ENCODE assay signal across 18 mouse cellular contexts in the genomic region with DNA sequence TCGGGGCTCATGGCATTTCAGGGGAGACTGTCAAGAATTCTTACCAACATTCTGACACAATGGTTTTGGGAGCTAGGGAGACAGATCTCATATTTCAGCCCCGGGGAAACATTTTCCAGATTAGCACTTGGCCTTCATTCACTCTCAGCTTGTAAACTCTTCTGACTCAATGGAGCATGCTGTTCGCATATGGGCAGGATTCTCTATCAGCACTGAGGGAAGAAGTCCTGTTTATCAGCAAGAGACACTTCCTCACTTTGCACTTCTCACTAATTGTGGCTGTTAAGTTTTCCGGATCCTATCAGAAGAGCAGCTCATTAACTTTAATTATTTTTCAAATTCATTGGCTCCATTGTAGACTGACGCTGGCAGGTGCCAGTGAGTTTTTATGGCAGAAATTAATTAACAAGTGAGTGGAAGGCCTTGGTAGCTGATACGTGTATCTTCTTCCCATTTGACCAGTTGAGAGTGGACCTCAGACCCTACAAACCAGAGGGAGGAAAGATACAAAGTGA.
"Had no signal": no experiment of that assay in that cellular context is flagged by ENCODE, and none has a peak within 500 bp of the region (broad histone marks: within the 10 kb centered on the region; RNA-seq: fewer than 3 reads in every experiment).

No protein-coding gene starts in this region.

- H3K36me3 ChIP-seq: liver, embryonic 13.5 days; stomach, embryonic 15.5 days had no signal

- H3K4me3 ChIP-seq: layer of hippocampus, adult 2 months; liver, embryonic 13.5 days; stomach, embryonic 15.5 days had no signal

- H3K9ac ChIP-seq: liver, embryonic 13.5 days; stomach, embryonic 15.5 days had no signal

- H3K27ac ChIP-seq: kidney, postnatal 0 days; layer of hippocampus, adult 2 months; liver, embryonic 13.5 days; stomach, embryonic 15.5 days had no signal

- H3K4me2 ChIP-seq: liver, embryonic 13.5 days; midbrain, embryonic 11.5 days; stomach, embryonic 15.5 days had no signal

- H3K4me1 ChIP-seq: liver, embryonic 13.5 days; stomach, embryonic 15.5 days had no signal

- ATAC-seq: intestine, postnatal 0 days had no signal

- H3K27me3 ChIP-seq: liver, embryonic 13.5 days; stomach, embryonic 15.5 days had no signal

- DNase-seq: kidney, adult 2 months; kidney, postnatal 25 days; layer of hippocampus, adult 9-11 months; liver, embryonic 13.5 days; lung, adult 2 months; lung, postnatal 14 days; lung, postnatal 4 days; midbrain, embryonic 14.5 days; right cerebral cortex, adult 18-20 months; right cerebral cortex, postnatal 25 days; spleen, adult 18-20 months; thymus, postnatal 14 days; thymus, postnatal 4 days had no signal

- H3K9me3 ChIP-seq: liver, embryonic 13.5 days; stomach, embryonic 15.5 days had no signal
